Mouse (Mus musculus) CD4-positive helper T cell, adult 2 months (primary cell): ENCODE data around the gene Asb4.

Experiments used
- DNase-seq: peaks from one replicate; pipeline ENCODE4 v3.0.0-alpha.2; 2012; ENCODE audit warnings: low read depth, missing footprints, low spot score

Asb4 gene

DNA sequence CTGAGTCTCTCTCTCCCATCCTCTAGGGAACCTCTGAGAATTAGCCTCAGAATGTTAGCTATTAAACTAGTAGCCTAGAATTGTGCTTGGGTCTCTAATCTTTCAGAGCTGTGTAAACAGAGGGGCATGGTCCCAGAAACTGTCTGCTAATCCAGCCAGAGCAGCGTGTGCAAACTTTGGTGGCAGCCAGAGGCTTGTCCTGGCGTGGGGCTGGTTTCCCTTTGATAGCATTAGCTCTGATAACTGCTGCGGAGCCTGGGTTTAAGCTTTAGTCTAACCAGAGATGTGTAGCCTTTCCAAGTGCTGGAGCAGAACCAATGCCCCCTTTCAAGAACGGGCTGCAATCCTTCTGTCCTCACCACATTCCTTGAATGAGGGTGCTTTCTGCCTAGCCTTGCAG lies 11.8 kb downstream of the Asb4 start:
- DNase-seq: no peak

GRCm38 (mm10) chr6:5396797-5397196 lies 13.6 kb downstream of the Asb4 start:
- no peak for DNase-seq

- peak; percentile 46 for DNase-seq
These were observed 18.2 kb downstream of the Asb4 start for GRCm38 (mm10) chr6:5401394-5401793.

DNA sequence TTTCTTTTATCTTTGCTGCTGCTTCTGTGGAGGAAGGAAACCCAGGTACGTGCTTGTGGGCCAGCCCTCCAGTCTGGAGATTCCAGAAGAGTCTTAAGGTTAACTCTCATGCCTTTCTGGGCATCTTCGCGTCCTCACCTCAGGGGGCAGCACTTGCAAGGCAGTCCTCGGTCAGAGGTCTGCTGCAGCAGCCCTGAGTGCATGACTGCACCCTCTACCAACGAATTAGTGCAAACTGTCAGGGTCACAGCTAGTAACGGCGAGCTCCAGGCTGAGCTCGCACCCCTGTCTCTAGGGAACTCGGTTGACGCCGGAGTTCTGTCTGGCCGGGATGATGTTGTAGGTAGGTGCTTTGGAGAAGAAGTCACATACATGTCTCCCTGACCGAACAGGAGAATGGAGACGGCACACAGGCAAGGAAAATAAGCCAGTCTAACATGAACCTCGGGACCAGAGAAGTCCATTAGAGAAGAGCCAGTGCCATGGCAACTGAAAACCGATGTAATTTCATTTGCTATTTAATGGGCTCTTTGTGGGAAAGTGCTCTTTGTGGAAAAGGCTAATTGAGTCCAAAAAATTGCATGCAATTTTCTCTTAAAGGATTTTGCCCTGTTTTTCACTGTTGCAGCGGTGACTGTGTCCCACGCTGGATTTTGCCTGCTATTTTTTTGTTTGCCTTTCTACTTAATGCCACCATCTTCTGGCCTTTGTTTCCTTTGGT lies 20.1 kb downstream of the Asb4 start:
- DNase-seq: no peak

- DNase-seq: no peak
These were observed 20.8 kb downstream of the Asb4 start for GRCm38 (mm10) chr6:5404016-5404415.

GRCm38 (mm10) chr6:5408451-5409177 lies 25.4 kb downstream of the Asb4 start:
- no peak for DNase-seq

- DNase-seq: no peak
These were observed 26.5 kb downstream of the Asb4 start for GRCm38 (mm10) chr6:5409676-5410075.

GRCm38 (mm10) chr6:5410697-5411391 lies 27.7 kb downstream of the Asb4 start:
- peak; percentile 18 for DNase-seq

DNA sequence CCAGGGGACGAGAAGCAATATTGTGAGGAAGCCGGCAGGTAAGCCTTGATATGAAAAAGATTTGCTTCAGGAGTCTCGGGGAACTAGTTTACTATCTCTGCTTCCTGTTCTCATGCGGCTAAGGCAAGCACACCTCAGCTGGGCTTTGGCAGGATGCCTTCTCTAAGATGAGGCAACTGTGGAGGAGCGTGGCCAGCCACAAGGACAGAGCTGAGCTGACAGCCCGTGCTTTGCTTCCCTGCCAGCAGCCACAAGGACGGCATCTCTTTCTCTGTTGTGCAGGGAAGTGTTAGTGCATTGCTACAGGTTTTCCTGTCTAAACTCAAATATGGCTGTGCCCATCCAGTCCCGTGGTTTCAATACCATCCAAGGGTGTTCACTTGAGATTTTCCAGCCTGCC lies 30.1 kb downstream of the Asb4 start:
- DNase-seq: no peak

- DNase-seq: no peak
These were observed 38.3 kb downstream of the Asb4 start for GRCm38 (mm10) chr6:5421442-5421841.

GRCm38 (mm10) chr6:5422386-5422785 lies 39.2 kb downstream of the Asb4 start:
- DNase-seq: no peak

DNA sequence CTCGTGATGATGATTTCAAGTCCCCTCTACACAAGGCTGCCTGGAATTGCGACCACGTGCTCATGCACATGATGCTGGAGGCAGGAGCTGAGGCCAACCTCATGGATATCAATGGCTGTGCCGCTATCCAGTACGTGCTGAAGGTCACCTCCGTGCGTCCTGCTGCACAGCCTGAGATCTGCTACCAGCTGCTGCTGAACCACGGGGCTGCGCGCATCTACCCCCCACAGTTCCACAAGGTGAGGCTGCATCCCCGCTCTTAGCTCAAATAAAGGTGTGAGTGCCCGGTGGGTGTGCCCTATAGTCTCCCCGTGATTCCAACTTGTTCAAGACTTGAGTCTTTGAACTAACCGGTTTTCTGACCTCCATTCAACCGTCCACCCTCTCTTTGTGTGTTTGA lies 40.4 kb downstream of the Asb4 start:
- DNase-seq: no peak

GRCm38 (mm10) chr6:5427033-5427432 lies 43.8 kb downstream of the Asb4 start:
- DNase-seq: no peak

GRCm38 (mm10) chr6:5429562-5429961 lies 46.4 kb downstream of the Asb4 start:
- no peak for DNase-seq

DNA sequence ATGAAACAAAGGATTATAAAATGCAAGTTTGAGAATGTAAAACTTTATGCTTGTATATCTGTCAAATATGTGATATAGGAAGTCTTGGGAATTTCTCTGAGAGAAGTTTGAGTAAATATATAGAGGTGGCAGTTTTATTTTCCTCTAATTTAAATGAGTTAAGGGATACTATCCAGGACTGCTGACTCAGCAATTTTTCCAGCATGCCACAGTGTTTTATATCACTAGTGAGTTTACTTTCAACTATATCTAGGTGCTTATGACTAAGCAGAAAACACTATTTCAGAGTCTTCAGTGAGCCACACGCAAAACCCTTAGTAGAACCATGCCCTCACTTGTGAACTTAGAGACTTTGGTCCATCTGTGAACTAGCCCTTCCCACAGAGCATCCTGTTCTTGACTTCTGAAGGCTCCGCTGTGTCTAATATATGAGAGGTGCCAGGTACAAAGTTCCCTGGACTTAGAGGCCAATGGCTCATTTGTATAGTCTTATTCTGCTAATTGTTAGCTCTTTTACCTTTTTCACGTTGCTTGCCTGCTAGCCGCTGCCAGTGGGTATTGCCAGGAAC lies 46.9 kb downstream of the Asb4 start:
- DNase-seq: no peak

- DNase-seq: no peak
These were observed 50.7 kb downstream of the Asb4 start for GRCm38 (mm10) chr6:5433887-5434286.

DNA sequence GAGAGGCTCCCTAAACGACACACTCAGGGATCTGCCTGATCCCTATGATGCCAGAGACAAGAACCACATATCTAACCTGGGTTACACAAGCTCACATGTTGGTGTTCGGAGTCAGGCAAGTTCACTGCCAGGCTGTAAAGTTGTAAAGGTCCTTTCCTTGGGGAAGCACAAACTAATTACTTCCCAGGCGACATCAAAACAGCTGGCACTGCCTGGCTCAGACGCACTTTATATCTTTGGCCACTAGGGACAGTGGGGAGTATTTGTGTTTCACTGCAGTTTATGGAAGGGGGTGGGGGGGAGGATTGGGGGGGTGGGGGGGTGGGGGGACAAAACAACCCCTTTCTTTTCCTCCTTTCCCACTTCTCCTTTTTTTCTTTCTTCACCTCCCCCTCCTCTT lies 54.6 kb downstream of the Asb4 start:
- no peak for DNase-seq

DNA sequence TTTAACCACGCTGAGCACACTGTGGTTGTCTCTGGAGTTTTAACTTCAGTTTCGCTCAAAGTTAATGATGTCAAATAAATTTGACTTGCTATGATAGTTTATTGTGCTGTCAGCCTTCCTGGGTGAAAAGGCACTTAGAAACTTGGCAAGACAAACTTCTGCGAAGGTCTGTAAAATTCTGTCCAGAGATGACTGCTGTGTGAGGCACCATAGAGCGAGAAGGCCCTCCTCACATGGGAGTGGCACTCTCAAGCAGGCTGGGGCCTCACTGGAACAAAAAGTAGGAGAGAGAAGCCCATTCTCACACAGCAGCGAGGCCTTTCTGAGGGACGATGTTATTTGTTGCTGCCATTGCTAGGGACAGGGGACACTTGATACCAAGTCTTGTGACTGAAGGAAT lies 58.0 kb downstream of the Asb4 start:
- no peak for DNase-seq

GRCm38 (mm10) chr6:5442316-5443085 lies 59.3 kb downstream of the Asb4 start:
- no peak for DNase-seq

DNA sequence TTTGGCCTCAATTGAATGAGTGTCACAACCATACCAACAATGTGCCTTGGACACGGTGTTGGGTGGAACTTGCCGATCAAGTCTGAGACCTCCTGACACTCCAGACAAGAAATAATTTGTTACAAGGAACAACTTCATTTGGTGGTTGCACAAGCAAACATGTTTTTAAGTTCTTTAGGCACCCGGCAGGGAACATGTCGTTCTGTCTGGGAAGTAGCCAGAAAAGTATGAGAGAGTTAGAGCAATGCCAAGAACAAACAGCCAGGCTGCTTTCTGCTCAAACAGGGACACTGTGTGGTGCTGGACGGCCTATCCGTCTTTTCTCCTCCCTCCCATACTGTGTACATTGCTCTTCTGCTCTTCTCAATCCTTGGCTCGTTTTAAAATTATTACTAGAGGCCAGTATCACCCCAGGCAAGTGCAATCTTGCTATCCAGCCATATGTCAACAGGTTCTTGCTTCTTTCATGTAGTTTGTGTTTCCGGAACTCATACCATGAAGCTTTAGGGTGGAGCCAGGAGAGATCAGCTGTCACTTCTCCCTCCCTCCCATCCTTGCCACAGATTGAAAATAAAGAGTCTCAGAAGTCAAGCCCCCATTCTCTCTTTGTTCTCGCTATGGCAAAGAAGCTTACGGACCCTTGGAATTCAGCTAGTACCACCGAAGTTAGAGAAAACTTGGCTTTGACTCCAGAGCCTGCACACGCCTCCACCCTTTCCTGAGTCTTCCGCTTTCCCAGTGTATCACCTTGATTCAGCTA lies 60.1 kb downstream of the Asb4 start:
- no peak for DNase-seq
